Mouse (Mus musculus) myocyte (in vitro differentiated cells): Measurements from ENCODE around the gene Gnat1.

Experiments
- E2F4 ChIP-seq: IDR thresholded peaks from one replicate; pipeline ENCODE4 v1.6.1; 2011; ENCODE audit warnings: mild to moderate bottlenecking, control low read depth, moderate library complexity; ENCODE audit not compliant: insufficient read depth
- MAX ChIP-seq: IDR thresholded peaks from one replicate; pipeline ENCODE4 v1.6.1; 2011; ENCODE audit warnings: low read depth, mild to moderate bottlenecking, control low read depth
- MYOD1 ChIP-seq, 3 experiments: IDR thresholded peaks; one replicate each; pipeline ENCODE4 v1.6.1; 2011; ENCODE audit warnings: control low read depth in 2 of 3, low read depth in 2 of 3, mild to moderate bottlenecking in 2 of 3, moderate library complexity in 1 of 3; ENCODE audit not compliant: insufficient read length in 2 of 3, control insufficient read depth in 1 of 3
- POLR2A ChIP-seq: IDR thresholded peaks from one replicate; pipeline ENCODE4 v1.6.1; 2011; ENCODE audit warnings: low read depth, mild to moderate bottlenecking, control low read depth, moderate library complexity; ENCODE audit not compliant: insufficient read length
- POLR2AphosphoS2 ChIP-seq: IDR thresholded peaks from one replicate; pipeline ENCODE4 v1.6.1; 2011; ENCODE audit warnings: low read depth, control low read depth; ENCODE audit not compliant: insufficient read length
- USF1 ChIP-seq: IDR thresholded peaks from one replicate; pipeline ENCODE4 v1.6.1; 2011; ENCODE audit warnings: low read depth, mild to moderate bottlenecking, control low read depth, moderate library complexity

DNA sequence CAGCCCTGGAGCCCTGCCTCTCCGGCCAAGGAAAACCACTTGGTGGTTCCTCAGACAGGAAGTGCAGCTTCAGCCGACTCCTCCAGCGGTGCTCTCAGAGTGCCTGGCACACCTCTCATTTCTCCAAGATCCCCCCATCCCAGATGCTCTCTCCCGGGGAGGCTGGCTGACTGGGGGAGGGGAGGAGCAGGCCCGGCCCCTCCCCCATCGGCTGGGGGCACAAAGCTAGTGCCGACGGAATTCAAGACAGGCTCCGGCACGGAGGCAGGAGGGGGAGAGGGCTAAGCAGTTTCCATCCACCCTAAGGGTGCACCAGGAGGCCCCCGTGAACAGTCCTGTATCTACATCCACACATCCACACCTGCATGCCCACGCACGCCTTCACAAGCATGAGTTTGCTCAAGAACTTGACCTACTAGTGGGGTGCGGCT, 27.3 kb upstream of the Gnat1 start:
- TF ChIP-seq MYOD1 (IDR thresholded peaks at IDR 0.05; ENCODE audit: control insufficient read depth in 1 of 3, insufficient read length in 2 of 3, low read depth in 2 of 3) = no peak
- no peak for TF ChIP-seq POLR2A
- TF ChIP-seq E2F4 = no peak
- no peak for TF ChIP-seq USF1
- TF ChIP-seq POLR2AphosphoS2 = no peak
- no peak for TF ChIP-seq MAX
